Mouse (Mus musculus): ENCODE measurements around the gene Zfp663. TPM values are rescaled to one million over a fixed set of nuclear protein-coding genes. Genes with fewer than 3 reads are reported as not detected.

Gene Zfp663
- total and polyA plus RNA-seq, 3 experiments: 0.18 TPM; not detected in 2

DNA sequence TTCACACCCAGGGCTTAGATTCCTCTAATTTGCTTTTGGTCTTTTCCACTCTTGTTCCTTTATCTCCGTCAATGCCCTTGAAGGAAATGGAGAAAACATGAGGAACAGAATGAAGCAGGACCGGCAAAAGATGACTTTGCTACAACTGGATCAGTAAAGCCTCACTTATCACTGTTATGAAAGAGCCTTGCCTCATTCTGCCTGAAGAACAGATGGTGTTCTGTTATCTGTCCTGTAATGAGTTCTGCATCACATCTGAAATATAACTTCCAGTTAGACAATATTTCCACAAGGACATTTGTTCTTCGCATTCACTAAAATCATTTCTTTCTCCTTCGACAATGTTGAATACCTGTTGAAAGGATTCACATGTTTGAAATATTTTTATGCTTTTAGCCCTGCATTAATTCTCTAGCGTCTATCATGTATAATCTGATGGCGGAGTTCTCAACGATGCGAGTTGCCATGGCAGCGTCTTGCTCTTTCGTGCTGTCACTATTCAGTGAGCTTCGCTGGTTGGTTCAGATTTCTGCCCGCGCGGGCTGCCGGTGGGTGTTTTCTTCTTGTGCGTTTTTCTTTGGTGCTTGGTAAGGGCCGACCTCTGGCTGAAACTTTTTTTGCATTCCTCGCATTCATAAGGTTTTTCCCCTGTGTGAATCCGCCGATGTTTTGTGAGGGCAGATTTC is 16.6 kb downstream of the Zfp663 start:
- Histone ChIP-seq H3K4me3 (ENCODE audit: control insufficient read depth in 1 of 2, insufficient read depth in 1 of 2, low read depth in 2 of 2, low read length in 2 of 2) (no peak overlapping the region), H3K27me3 (ENCODE audit: control insufficient read depth in 1 of 2, insufficient read depth in 2 of 2, low read length in 2 of 2) (no peaks in the 10 kb centered on the region), H3K9me3 (replicated peaks; ENCODE audit: insufficient read depth, low read length) (no peaks in the 10 kb centered on the region), H3K27ac (ENCODE audit: control insufficient read depth, low read depth, low read length) (no peak overlapping the region), H3K4me1 (ENCODE audit: control insufficient read depth in 1 of 2, insufficient read depth in 2 of 2, low read length in 2 of 2) (no peaks in the 10 kb centered on the region), H3K36me3 (ENCODE audit: control insufficient read depth in 1 of 2, insufficient read depth in 2 of 2, low read length in 2 of 2) (no peaks in the 10 kb centered on the region), H3K79me2 (ENCODE audit: control insufficient read depth, insufficient read depth, low read length, poor library complexity) (no peaks in the 10 kb centered on the region), H3K9ac (ENCODE audit: control insufficient read depth, low read depth, low read length, poor library complexity, severe bottlenecking) (no peak overlapping the region)
- no peak for DNase-seq (ENCODE audit: low read depth, low spot score)
- TF ChIP-seq MYB (IDR thresholded peaks at IDR 0.05; ENCODE audit: low read depth, low read length) (no peak), ETS1 (IDR thresholded peaks at IDR 0.05; ENCODE audit: low read depth, low read length) (no peak), POLR2A (IDR thresholded peaks at IDR 0.05; ENCODE audit: control insufficient read depth in 1 of 2, insufficient read depth in 1 of 2, low read depth in 1 of 2, low read length in 2 of 2, poor library complexity in 1 of 2) (no peak), GABPA (IDR thresholded peaks at IDR 0.05; ENCODE audit: low read depth, low read length) (no peak), ZKSCAN1 (IDR thresholded peaks at IDR 0.05; ENCODE audit: low read depth, low read length) (no peak), MAZ (IDR thresholded peaks at IDR 0.05; ENCODE audit: low read depth, low read length) (no peak), KAT2A (conservative IDR thresholded peaks at IDR 0.05; ENCODE audit: low read depth, low read length) (no peak), MXI1 (IDR thresholded peaks at IDR 0.05; ENCODE audit: low read depth, low read length) (no peak)

DNA sequence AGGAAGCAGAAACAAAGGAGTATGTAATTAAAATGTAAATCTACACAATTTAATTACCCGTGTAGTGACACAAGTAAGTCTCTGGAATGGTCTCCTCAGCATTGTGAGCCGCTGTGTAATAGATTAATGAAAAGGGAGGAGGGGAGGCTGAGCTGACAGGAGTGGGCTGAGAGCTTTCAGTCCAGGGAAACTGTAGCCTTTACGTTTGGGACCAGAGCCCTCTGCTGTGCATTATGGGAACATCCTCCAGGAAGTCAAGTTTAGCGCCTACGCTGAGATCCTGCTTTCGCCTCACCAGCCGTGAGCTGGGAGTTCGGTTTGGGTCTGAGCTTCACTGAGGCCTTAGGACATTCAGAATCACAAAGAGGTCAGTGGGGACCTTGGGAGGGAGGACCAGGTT is 19.1 kb downstream of the Zfp663 start:
- no peak overlapping the region for H3K9ac ChIP-seq (ENCODE audit: control insufficient read depth, low read depth, low read length, poor library complexity, severe bottlenecking)
- H3K27ac ChIP-seq (ENCODE audit: control insufficient read depth, low read depth, low read length): no peak overlapping the region
- no peak overlapping the region for H3K4me3 ChIP-seq (ENCODE audit: control insufficient read depth in 1 of 2, insufficient read depth in 1 of 2, low read depth in 2 of 2, low read length in 2 of 2)
- TF ChIP-seq MAZ (IDR thresholded peaks at IDR 0.05; ENCODE audit: low read depth, low read length) (no peak), UBTF (IDR thresholded peaks at IDR 0.05; ENCODE audit: borderline replicate concordance, insufficient read depth, low read depth, low read length) (no peak), POLR2A (IDR thresholded peaks at IDR 0.05; ENCODE audit: control insufficient read depth in 1 of 2, insufficient read depth in 1 of 2, low read depth in 1 of 2, low read length in 2 of 2, poor library complexity in 1 of 2) (no peak), TBP (IDR thresholded peaks at IDR 0.05; ENCODE audit: low read depth, low read length) (no peak), SMC3 (IDR thresholded peaks at IDR 0.05; ENCODE audit: low read depth, low read length) (no peak), NRF1 (IDR thresholded peaks at IDR 0.05; ENCODE audit: insufficient read depth, low read depth, low read length, poor library complexity, severe bottlenecking) (no peak), MAX (IDR thresholded peaks at IDR 0.05; ENCODE audit: low read length) (no peak), CHD1 (IDR thresholded peaks at IDR 0.05; ENCODE audit: low read depth, low read length) (no peak), MXI1 (IDR thresholded peaks at IDR 0.05; ENCODE audit: low read depth, low read length) (no peak), MYB (IDR thresholded peaks at IDR 0.05; ENCODE audit: low read depth, low read length) (no peak), E2F4 (IDR thresholded peaks at IDR 0.05; ENCODE audit: borderline replicate concordance, low read depth, low read length) (no peak)
- H3K9me3 ChIP-seq (replicated peaks; ENCODE audit: insufficient read depth, low read length): no peaks in the 10 kb centered on the region
- no peaks in the 10 kb centered on the region for H3K27me3 ChIP-seq (ENCODE audit: control insufficient read depth in 1 of 2, insufficient read depth in 2 of 2, low read length in 2 of 2)
- no peaks in the 10 kb centered on the region for H3K79me2 ChIP-seq (ENCODE audit: control insufficient read depth, insufficient read depth, low read length, poor library complexity)
- DNase-seq (ENCODE audit: low read depth, low spot score): no peak
- H3K36me3 ChIP-seq (ENCODE audit: control insufficient read depth in 1 of 2, insufficient read depth in 2 of 2, low read length in 2 of 2): no peaks in the 10 kb centered on the region
- H3K4me1 ChIP-seq (ENCODE audit: control insufficient read depth in 1 of 2, insufficient read depth in 2 of 2, low read length in 2 of 2): no peaks in the 10 kb centered on the region

Measured in MEL (cell line).